Mouse (Mus musculus): ENCODE results near the gene Srcin1. TPM values are rescaled to one million over a fixed set of nuclear protein-coding genes. Genes with fewer than 3 reads are reported as not detected.

Srcin1 gene
- polyA plus RNA-seq, 1 experiment: 47.1 TPM

- no peak for TF ChIP-seq CTCF (IDR thresholded peaks at IDR 0.05; ENCODE audit: control insufficient read depth, insufficient read depth, insufficient replicate concordance, low read depth, low read length)
- TF ChIP-seq POLR2A (IDR thresholded peaks at IDR 0.05; ENCODE audit: control insufficient read depth, low read depth, low read length): no peak
- Histone ChIP-seq H3K36me3 (ENCODE audit: control insufficient read depth, insufficient read depth, low read length) (peaks cover 3% of the 10 kb centered on the region), H3K4me3 (ENCODE audit: control insufficient read depth, low read depth, low read length) (no peak overlapping the region), H3K4me1 (ENCODE audit: control insufficient read depth, insufficient read depth, low read length) (no peaks in the 10 kb centered on the region), H3K27ac (ENCODE audit: control insufficient read depth, insufficient read depth, low read depth, low read length) (no peak overlapping the region), H3K27me3 (ENCODE audit: control insufficient read depth, insufficient read depth, low read length) (no peaks in the 10 kb centered on the region)
Observed at GRCm38 (mm10) chr11:97463166-97463565, 112.8 kb downstream of the Srcin1 start.

GRCm38 (mm10) chr11:97462538-97462937 lies 113.4 kb downstream of the Srcin1 start:
- no peaks in the 10 kb centered on the region for H3K27me3 ChIP-seq (ENCODE audit: control insufficient read depth, insufficient read depth, low read length)
- no peak overlapping the region for H3K27ac ChIP-seq (ENCODE audit: control insufficient read depth, insufficient read depth, low read depth, low read length)
- TF ChIP-seq POLR2A (IDR thresholded peaks at IDR 0.05; ENCODE audit: control insufficient read depth, low read depth, low read length) (no peak), CTCF (IDR thresholded peaks at IDR 0.05; ENCODE audit: control insufficient read depth, insufficient read depth, insufficient replicate concordance, low read depth, low read length) (no peak)
- no peaks in the 10 kb centered on the region for H3K4me1 ChIP-seq (ENCODE audit: control insufficient read depth, insufficient read depth, low read length)
- H3K4me3 ChIP-seq (ENCODE audit: control insufficient read depth, low read depth, low read length): no peak overlapping the region
- peaks cover 3% of the 10 kb centered on the region for H3K36me3 ChIP-seq (ENCODE audit: control insufficient read depth, insufficient read depth, low read length)

GRCm38 (mm10) chr11:97461307-97461820 lies 114.6 kb downstream of the Srcin1 start:
- Histone ChIP-seq H3K4me3 (ENCODE audit: control insufficient read depth, low read depth, low read length) (no peak overlapping the region), H3K4me1 (ENCODE audit: control insufficient read depth, insufficient read depth, low read length) (no peaks in the 10 kb centered on the region), H3K36me3 (ENCODE audit: control insufficient read depth, insufficient read depth, low read length) (peaks cover 3% of the 10 kb centered on the region), H3K27me3 (ENCODE audit: control insufficient read depth, insufficient read depth, low read length) (no peaks in the 10 kb centered on the region), H3K27ac (ENCODE audit: control insufficient read depth, insufficient read depth, low read depth, low read length) (no peak overlapping the region)
- no peak for TF ChIP-seq POLR2A (IDR thresholded peaks at IDR 0.05; ENCODE audit: control insufficient read depth, low read depth, low read length)
- TF ChIP-seq CTCF (IDR thresholded peaks at IDR 0.05; ENCODE audit: control insufficient read depth, insufficient read depth, insufficient replicate concordance, low read depth, low read length): no peak

Other genes starting within 250 kb of the Srcin1 start
- 0.95 and 0.97 TPM in 2 replicates for gene Gpr179, start 224.1 kb downstream of the Srcin1 start, polyA plus RNA-seq (2012; rRNA removed)
- gene Socs7, start 213.6 kb downstream of the Srcin1 start, polyA plus RNA-seq (2012; rRNA removed): 90.3 and 96.2 TPM in 2 replicates
- gene Arhgap23, start 160.7 kb downstream of the Srcin1 start, polyA plus RNA-seq (2012; rRNA removed): 27.7 and 30.5 TPM in 2 replicates
- gene 4933428G20Rik, start 75.8 kb downstream of the Srcin1 start, polyA plus RNA-seq (2012; rRNA removed): 24.3 and 28.7 TPM in 2 replicates
- 0.47 and 0.58 TPM in 2 replicates for gene Epop, start 53.5 kb upstream of the Srcin1 start, polyA plus RNA-seq (2012; rRNA removed)
- gene Mllt6, start 87.2 kb upstream of the Srcin1 start, polyA plus RNA-seq (2012; rRNA removed): 7.4 and 8.2 TPM in 2 replicates
- 17.6 and 17.7 TPM in 2 replicates for gene Cisd3, start 109.6 kb upstream of the Srcin1 start, polyA plus RNA-seq (2012; rRNA removed)
- gene Pcgf2, start 124.3 kb upstream of the Srcin1 start, polyA plus RNA-seq (2012; rRNA removed): 6.4 and 8.1 TPM in 2 replicates
- 102 and 104 TPM in 2 replicates for gene Psmb3, start 127.2 kb upstream of the Srcin1 start, polyA plus RNA-seq (2012; rRNA removed)
- gene Pip4k2b, start 168.5 kb upstream of the Srcin1 start, polyA plus RNA-seq (2012; rRNA removed): 2.5 TPM in 2 replicates
- 5.6 and 6.3 TPM in 2 replicates for gene Cwc25, start 190.4 kb upstream of the Srcin1 start, polyA plus RNA-seq (2012; rRNA removed)
- gene 1700001P01Rik, start 199.7 kb upstream of the Srcin1 start, polyA plus RNA-seq (2012; rRNA removed): 174 and 181 TPM in 2 replicates
- gene Rpl23, start 206.3 kb upstream of the Srcin1 start, polyA plus RNA-seq (2012; rRNA removed): 120 and 126 TPM in 2 replicates
- 21.4 and 23.1 TPM in 2 replicates for gene Lasp1, start 222.8 kb upstream of the Srcin1 start, polyA plus RNA-seq (2012; rRNA removed)

Data from testis, adult 2 months (tissue).